Mouse (Mus musculus) liver, adult 2 months (tissue): ENCODE results near the gene Mrps17.
"Not testable (repeated sequence)": the region's sequence is repeated elsewhere in the genome, so short reads cannot be mapped to it uniquely, and the experiment has no call there.

ENCODE experiments used
- CTCF ChIP-seq: fragments of 200-500 bp; IDR thresholded peaks from 2 replicates; pipeline ENCODE4 v1.5.1; 2011; ENCODE audit warnings: low read depth, low read length, control low read depth
- POLR2A ChIP-seq: fragments of 200-500 bp; IDR thresholded peaks from 2 replicates; pipeline ENCODE4 v1.6.1; 2011; ENCODE audit warnings: low read length, control low read depth; ENCODE audit not compliant: insufficient read depth; ENCODE audit errors: extremely low read depth

- not testable (repeated sequence) for TF ChIP-seq POLR2A, CTCF
Measured at GRCm38 (mm10) chr5:129685141-129685540, 30.2 kb upstream of the Mrps17 start.
